Mouse (Mus musculus) hindbrain, embryonic 15.5 days (tissue): ENCODE results near the gene Ctbs. TPM values are rescaled to one million over a fixed set of nuclear protein-coding genes. Genes with fewer than 3 reads are reported as not detected.

Experiments
- ATAC-seq: fragments of 200-750 bp; cut with Nextera tagmentation; 2 replicates; pipeline ENCODE4 v1.8.0; 2017; ENCODE audit warnings: low read depth, moderate number of reproducible peaks, moderate TSS enrichment; ENCODE audit not compliant: low FRiP score
- H3K27ac ChIP-seq: fragments of 300-500 bp; sonication (generic); replicated peaks from 2 replicates; pipeline ENCODE4 v1.5.1; 2015; ENCODE audit warnings: mild to moderate bottlenecking, inconsistent platforms
- H3K27me3 ChIP-seq: fragments of 300-500 bp; sonication (generic); 2 replicates; pipeline ENCODE4 v1.6.1; 2015; ENCODE audit warnings: control low read depth, inconsistent platforms
- H3K36me3 ChIP-seq: fragments of 300-500 bp; sonication (generic); 2 replicates; pipeline ENCODE4 v1.6.1; 2015; ENCODE audit warnings: control low read depth, inconsistent platforms
- H3K4me1 ChIP-seq: fragments of 300-500 bp; sonication (generic); replicated peaks from 2 replicates; pipeline ENCODE4 v1.6.1; 2015; ENCODE audit warnings: control low read depth, inconsistent platforms
- H3K4me2 ChIP-seq: fragments of 300-500 bp; sonication (generic); 2 replicates; pipeline ENCODE4 v1.6.1; 2015; ENCODE audit warnings: moderate library complexity, mild to moderate bottlenecking, inconsistent platforms
- H3K4me3 ChIP-seq: fragments of 300-500 bp; sonication (generic); 2 replicates; pipeline ENCODE4 v1.5.1; 2015; ENCODE audit warnings: mild to moderate bottlenecking, inconsistent platforms
- H3K9ac ChIP-seq: fragments of 300-500 bp; sonication (generic); 2 replicates; pipeline ENCODE4 v1.6.1; 2015; ENCODE audit warnings: inconsistent platforms
- H3K9me3 ChIP-seq: fragments of 300-500 bp; sonication (generic); 2 replicates; pipeline ENCODE4 v1.6.1; 2016; ENCODE audit warnings: control low read depth, inconsistent platforms
- WGBS: fragments of 180-500 bp; shearing (Covaris S2); methylation state at CpG from one replicate; pipeline ENCODE4 v1.1.7; 2015; 5-methylcytosine and 5-hydroxymethylcytosine counted together
- polyA plus RNA-seq: library from polyadenylated mRNA; unstranded; fragments of >200 nt; fragmentation: Nextera tagmentation; extraction: Ambion mirVana; gene quantifications from 2 replicates; pipeline ENCODE4 v1.2.1, GENCODE M21; 2015

Gene Ctbs
- polyA plus RNA-seq, result 5.2 and 5.8 TPM in 2 replicates

GRCm38 (mm10) chr3:146449745-146450250, at the start of gene Ctbs:
Gene Ctbs (plus strand): TSS chr3:146449795.
- Histone ChIP-seq H3K27ac (peak within 1 kb of the TSS; percentile 64), H3K4me1 (peaks cover 5% of the 10 kb centered on the region), H3K27me3 (no peaks in the 10 kb centered on the region), H3K9ac (peak within 1 kb of the TSS; percentile 53), H3K36me3 (peaks cover 3% of the 10 kb centered on the region; the same call in 1 of the 2 replicates), H3K4me2 (peak within 1 kb of the TSS; percentile 57), H3K9me3 (no peaks in the 10 kb centered on the region), H3K4me3 (peak within 1 kb of the TSS; percentile 51)
- WGBS, result 48% methylated on average over 9 of the region's 9 CpGs
- ATAC-seq, result no peak

- H3K4me1 ChIP-seq, result peaks cover 28% of the 10 kb centered on the region
- WGBS, result 42% methylated on average over 3 of the region's 3 CpGs
- H3K27ac ChIP-seq, result peak overlapping the region; percentile 90
- peak overlapping the region; percentile 95 for H3K9ac ChIP-seq
- no peaks in the 10 kb centered on the region for H3K36me3 ChIP-seq
- H3K9me3 ChIP-seq, result no peaks in the 10 kb centered on the region
- H3K27me3 ChIP-seq, result no peaks in the 10 kb centered on the region
- peak overlapping the region; percentile 77 for H3K4me2 ChIP-seq
- no peak for ATAC-seq
- peak overlapping the region; percentile 96 for H3K4me3 ChIP-seq
Observed at GRCm38 (mm10) chr3:146403770-146404169, 45.8 kb upstream of the Ctbs start.

- Histone ChIP-seq H3K4me2 (peak within 1 kb of the TSS; percentile 77), H3K9ac (peak within 1 kb of the TSS; percentile 95), H3K4me3 (peak within 1 kb of the TSS; percentile 96), H3K9me3 (no peaks in the 10 kb centered on the region), H3K36me3 (no peaks in the 10 kb centered on the region), H3K27me3 (no peaks in the 10 kb centered on the region), H3K27ac (peak within 1 kb of the TSS; percentile 90), H3K4me1 (peaks cover 28% of the 10 kb centered on the region)
- ATAC-seq, result peak; percentile 99
- WGBS, result under 1% methylated on average over 93 of the region's 100 CpGs
Observed at GRCm38 (mm10) chr3:146404311-146405201, 45.0 kb upstream of the Ctbs start, which contains the start of gene Ssx2ip. Gene Ssx2ip (plus strand): TSS chr3:146404642.

- Histone ChIP-seq H3K27me3 (no peaks in the 10 kb centered on the region), H3K27ac (peak overlapping the region; percentile 90), H3K9me3 (no peaks in the 10 kb centered on the region)
Observed at GRCm38 (mm10) chr3:146405213-146406006, 44.2 kb upstream of the Ctbs start.

GRCm38 (mm10) chr3:146406007-146406341, 43.6 kb upstream of the Ctbs start:
- H3K9me3 ChIP-seq, result no peaks in the 10 kb centered on the region
- ATAC-seq, result no peak
- H3K4me1 ChIP-seq, result peaks cover 28% of the 10 kb centered on the region
- peak overlapping the region; percentile 77 for H3K4me2 ChIP-seq
- H3K27ac ChIP-seq, result no peak overlapping the region
- H3K4me3 ChIP-seq, result peak overlapping the region; percentile 96
- H3K36me3 ChIP-seq, result no peaks in the 10 kb centered on the region
- H3K9ac ChIP-seq, result peak overlapping the region; percentile 95
- no peaks in the 10 kb centered on the region for H3K27me3 ChIP-seq
- WGBS, result 63% methylated on average over 5 of the region's 5 CpGs

More at GRCm38 (mm10) chr3:146405213-146406006, 44.2 kb upstream of the Ctbs start:
- peak overlapping the region; percentile 96 for H3K4me3 ChIP-seq
- H3K36me3 ChIP-seq, result no peaks in the 10 kb centered on the region
- H3K9ac ChIP-seq, result peak overlapping the region; percentile 95
- ATAC-seq, result no peak
- H3K4me1 ChIP-seq, result peaks cover 28% of the 10 kb centered on the region
- peak overlapping the region; percentile 77 for H3K4me2 ChIP-seq
- 37% methylated on average over 18 of the region's 18 CpGs for WGBS

GRCm38 (mm10) chr3:146407086-146407721, 42.4 kb upstream of the Ctbs start:
- H3K9me3 ChIP-seq, result no peaks in the 10 kb centered on the region
- H3K4me3 ChIP-seq, result no peak overlapping the region
- peak overlapping the region; percentile 77 for H3K4me2 ChIP-seq
- no peak overlapping the region for H3K27ac ChIP-seq
- H3K36me3 ChIP-seq, result no peaks in the 10 kb centered on the region
- H3K9ac ChIP-seq, result no peak overlapping the region
- H3K27me3 ChIP-seq, result no peaks in the 10 kb centered on the region
- ATAC-seq, result no peak
- H3K4me1 ChIP-seq, result peaks cover 35% of the 10 kb centered on the region
- WGBS, result 86% methylated on average over 16 of the region's 16 CpGs

GRCm38 (mm10) chr3:146410114-146410513, 39.5 kb upstream of the Ctbs start:
- Histone ChIP-seq H3K27ac (no peak overlapping the region), H3K9me3 (no peaks in the 10 kb centered on the region), H3K4me1 (peaks cover 33% of the 10 kb centered on the region), H3K4me2 (no peak overlapping the region), H3K9ac (no peak overlapping the region), H3K4me3 (no peak overlapping the region), H3K36me3 (no peaks in the 10 kb centered on the region), H3K27me3 (no peaks in the 10 kb centered on the region)
- ATAC-seq, result no peak
- WGBS, result 84% methylated on average over 7 of the region's 7 CpGs

GRCm38 (mm10) chr3:146412008-146412407, 37.6 kb upstream of the Ctbs start:
- no peak overlapping the region for H3K27ac ChIP-seq
- H3K4me1 ChIP-seq, result peaks cover 14% of the 10 kb centered on the region
- H3K36me3 ChIP-seq, result no peaks in the 10 kb centered on the region
- H3K9ac ChIP-seq, result no peak overlapping the region
- ATAC-seq, result no peak
- no peaks in the 10 kb centered on the region for H3K27me3 ChIP-seq
- H3K4me2 ChIP-seq, result no peak overlapping the region
- no peaks in the 10 kb centered on the region for H3K9me3 ChIP-seq
- H3K4me3 ChIP-seq, result no peak overlapping the region
- WGBS, result 52% methylated on average over 2 of the region's 2 CpGs

- no peak overlapping the region for H3K9ac ChIP-seq
- H3K27me3 ChIP-seq, result no peaks in the 10 kb centered on the region
- ATAC-seq, result no peak
- peaks cover 9% of the 10 kb centered on the region for H3K4me1 ChIP-seq
- WGBS, result 98% methylated on average over 7 of the region's 7 CpGs
- no peak overlapping the region for H3K4me3 ChIP-seq
- H3K9me3 ChIP-seq, result no peaks in the 10 kb centered on the region
- H3K36me3 ChIP-seq, result no peaks in the 10 kb centered on the region
- H3K4me2 ChIP-seq, result no peak overlapping the region
- H3K27ac ChIP-seq, result no peak overlapping the region
Observed at GRCm38 (mm10) chr3:146412480-146412879, 37.1 kb upstream of the Ctbs start.

- no peaks in the 10 kb centered on the region for H3K27me3 ChIP-seq
- no peak for ATAC-seq
- H3K4me2 ChIP-seq, result no peak overlapping the region
- no peaks in the 10 kb centered on the region for H3K9me3 ChIP-seq
- H3K4me1 ChIP-seq, result peaks cover 8% of the 10 kb centered on the region; the same call in 1 of the 2 replicates
- 93% methylated on average over 13 of the region's 13 CpGs for WGBS
- H3K36me3 ChIP-seq, result peaks cover under 1% of the 10 kb centered on the region; the same call in 1 of the 2 replicates
- no peak overlapping the region for H3K4me3 ChIP-seq
- no peak overlapping the region for H3K9ac ChIP-seq
- no peak overlapping the region for H3K27ac ChIP-seq
Observed at GRCm38 (mm10) chr3:146413016-146413415, 36.6 kb upstream of the Ctbs start.

- Histone ChIP-seq H3K27me3 (no peaks in the 10 kb centered on the region), H3K27ac (no peak overlapping the region), H3K4me3 (no peak overlapping the region), H3K9ac (no peak overlapping the region), H3K4me2 (no peak overlapping the region), H3K4me1 (peaks cover 8% of the 10 kb centered on the region; the same call in 1 of the 2 replicates), H3K9me3 (no peaks in the 10 kb centered on the region), H3K36me3 (peaks cover 9% of the 10 kb centered on the region)
- ATAC-seq, result no peak
- 84% methylated on average over 4 of the region's 4 CpGs for WGBS
Observed at GRCm38 (mm10) chr3:146413992-146414391, 35.6 kb upstream of the Ctbs start.
